Mouse (Mus musculus) liver, embryonic 12.5 days (tissue): Measurements from ENCODE around the gene Nop16. TPM values are rescaled to one million over a fixed set of nuclear protein-coding genes. Genes with fewer than 3 reads are reported as not detected.

Experiments used
- ATAC-seq: fragments of 200-750 bp; cut with Nextera tagmentation; 2 replicates; pipeline ENCODE4 v1.8.0; 2017; ENCODE audit warnings: moderate number of reproducible peaks, mild to moderate bottlenecking, moderate library complexity
- H3K27ac ChIP-seq: fragments of 300-500 bp; sonication (generic); 2 replicates; pipeline ENCODE4 v1.5.1; 2016; ENCODE audit warnings: mild to moderate bottlenecking
- H3K27me3 ChIP-seq: fragments of 300-500 bp; sonication (generic); replicated peaks from 2 replicates; pipeline ENCODE4 v1.6.1; 2016; ENCODE audit warnings: mild to moderate bottlenecking, moderate library complexity
- H3K36me3 ChIP-seq: fragments of 300-500 bp; sonication (generic); 2 replicates; pipeline ENCODE4 v1.6.1; 2016; ENCODE audit warnings: mild to moderate bottlenecking, moderate library complexity
- H3K4me1 ChIP-seq: fragments of 300-500 bp; sonication (generic); 2 replicates; pipeline ENCODE4 v1.6.1; 2016
- H3K4me2 ChIP-seq: fragments of 300-500 bp; sonication (generic); 2 replicates; pipeline ENCODE4 v1.6.1; 2016; ENCODE audit warnings: mild to moderate bottlenecking, moderate library complexity
- H3K4me3 ChIP-seq: fragments of 300-500 bp; sonication (generic); 2 replicates; pipeline ENCODE4 v1.5.1; 2016; ENCODE audit warnings: mild to moderate bottlenecking, moderate library complexity
- H3K9ac ChIP-seq: fragments of 300-500 bp; sonication (generic); 2 replicates; pipeline ENCODE4 v1.6.1; 2016; ENCODE audit warnings: mild to moderate bottlenecking, moderate library complexity
- H3K9me3 ChIP-seq: fragments of 300-500 bp; sonication (generic); replicated peaks from 2 replicates; pipeline ENCODE4 v1.6.1; 2016; ENCODE audit warnings: mild to moderate bottlenecking, moderate library complexity
- whole genome bisulfite sequencing: fragments of 180-500 bp; shearing (Covaris S2); methylation state at CpG from one replicate; pipeline ENCODE4 v1.1.7; 2016; ENCODE audit not compliant: insufficient replicate concordance; 5-methylcytosine and 5-hydroxymethylcytosine counted together
- polyA plus RNA-seq: library from polyadenylated mRNA; unstranded; fragments of >200 nt; fragmentation: Nextera tagmentation; extraction: Ambion mirVana; gene quantifications from 2 replicates; pipeline ENCODE4 v1.2.1, GENCODE M21; 2016

Gene Nop16
- polyA plus RNA-seq, 1 experiment from 2014 or later, result 82.4 TPM

- no peak for ATAC-seq
- no peak overlapping the region for H3K4me3 ChIP-seq
- H3K36me3 ChIP-seq, result peaks cover 54% of the 10 kb centered on the region
- H3K9ac ChIP-seq, result no peak overlapping the region
- no peak overlapping the region for H3K4me2 ChIP-seq
- peaks cover 23% of the 10 kb centered on the region for H3K4me1 ChIP-seq
- no peaks in the 10 kb centered on the region for H3K9me3 ChIP-seq
- H3K27me3 ChIP-seq, result no peaks in the 10 kb centered on the region
- no peak overlapping the region for H3K27ac ChIP-seq
- WGBS, result 82% methylated on average over 11 of the region's 11 CpGs
Measured at GRCm38 (mm10) chr13:54593617-54594016, 3.7 kb upstream of the Nop16 start.

- H3K9ac ChIP-seq, result 0 out of 2 replicates have a peak overlapping the region, but pooled peaks have one; percentile 91
Measured at GRCm38 (mm10) chr13:54591776-54592356, 2.0 kb upstream of the Nop16 start.

GRCm38 (mm10) chr13:54589414-54589995, 385 bp downstream of the Nop16 start:
- peak; percentile 36 for ATAC-seq
- H3K9me3 ChIP-seq, result no peaks in the 10 kb centered on the region
- H3K9ac ChIP-seq, result peak overlapping the region; percentile 91
- peak overlapping the region; percentile 91 for H3K4me3 ChIP-seq
- 1% methylated on average over 24 of the region's 24 CpGs for WGBS
- peaks cover 24% of the 10 kb centered on the region for H3K4me1 ChIP-seq
- H3K4me2 ChIP-seq, result peak overlapping the region; percentile 86
- H3K27ac ChIP-seq, result peak overlapping the region; percentile 65
- H3K27me3 ChIP-seq, result no peaks in the 10 kb centered on the region
- H3K36me3 ChIP-seq, result peaks cover 54% of the 10 kb centered on the region

More at GRCm38 (mm10) chr13:54591776-54592356, 2.0 kb upstream of the Nop16 start:
- Histone ChIP-seq H3K9me3 (no peaks in the 10 kb centered on the region), H3K4me2 (peak overlapping the region; percentile 86), H3K4me3 (peak overlapping the region; percentile 91; the same call in 1 of the 2 replicates), H3K36me3 (peaks cover 53% of the 10 kb centered on the region), H3K4me1 (peaks cover 24% of the 10 kb centered on the region), H3K27ac (no peak overlapping the region), H3K27me3 (no peaks in the 10 kb centered on the region)
- no peak for ATAC-seq
- WGBS, result 77% methylated on average over 8 of the region's 8 CpGs

GRCm38 (mm10) chr13:54585831-54586230, 4.1 kb downstream of the Nop16 start:
- H3K9ac ChIP-seq, result no peak overlapping the region
- 84% methylated on average over 11 of the region's 11 CpGs for WGBS
- no peak overlapping the region for H3K4me3 ChIP-seq
- H3K36me3 ChIP-seq, result peaks cover 75% of the 10 kb centered on the region
- ATAC-seq, result no peak
- no peak overlapping the region for H3K4me2 ChIP-seq
- no peaks in the 10 kb centered on the region for H3K27me3 ChIP-seq
- H3K27ac ChIP-seq, result no peak overlapping the region
- H3K4me1 ChIP-seq, result peaks cover 11% of the 10 kb centered on the region
- H3K9me3 ChIP-seq, result no peaks in the 10 kb centered on the region

- Histone ChIP-seq H3K4me1 (peaks cover 11% of the 10 kb centered on the region), H3K9me3 (no peaks in the 10 kb centered on the region), H3K36me3 (peaks cover 93% of the 10 kb centered on the region), H3K4me2 (no peak overlapping the region), H3K4me3 (no peak overlapping the region), H3K27me3 (no peaks in the 10 kb centered on the region), H3K9ac (no peak overlapping the region), H3K27ac (no peak overlapping the region)
- WGBS, result 74% methylated on average over 5 of the region's 5 CpGs
- ATAC-seq, result no peak
Measured at GRCm38 (mm10) chr13:54582860-54583259, 7.0 kb downstream of the Nop16 start.

- no peak overlapping the region for H3K9ac ChIP-seq
- no peak overlapping the region for H3K4me2 ChIP-seq
- peaks cover 85% of the 10 kb centered on the region for H3K36me3 ChIP-seq
- H3K27me3 ChIP-seq, result no peaks in the 10 kb centered on the region
- no peaks in the 10 kb centered on the region for H3K9me3 ChIP-seq
- H3K27ac ChIP-seq, result no peak overlapping the region
- no peak for ATAC-seq
- WGBS, result 72% methylated on average over 10 of the region's 10 CpGs
- peaks cover 14% of the 10 kb centered on the region for H3K4me1 ChIP-seq
- H3K4me3 ChIP-seq, result no peak overlapping the region
Measured at GRCm38 (mm10) chr13:54582126-54582525, 7.8 kb downstream of the Nop16 start.

GRCm38 (mm10) chr13:54581385-54581784, 8.5 kb downstream of the Nop16 start:
- no peaks in the 10 kb centered on the region for H3K27me3 ChIP-seq
- no peak overlapping the region for H3K9ac ChIP-seq
- H3K4me3 ChIP-seq, result no peak overlapping the region
- H3K9me3 ChIP-seq, result no peaks in the 10 kb centered on the region
- no peak overlapping the region for H3K4me2 ChIP-seq
- no peak for ATAC-seq
- peaks cover 14% of the 10 kb centered on the region for H3K4me1 ChIP-seq
- no peak overlapping the region for H3K27ac ChIP-seq
- H3K36me3 ChIP-seq, result peaks cover 78% of the 10 kb centered on the region
- WGBS, result 87% methylated on average over 2 of the region's 2 CpGs

GRCm38 (mm10) chr13:54577652-54578507, 12.0 kb downstream of the Nop16 start:
- Histone ChIP-seq H3K27me3 (no peaks in the 10 kb centered on the region; the same call in 1 of the 2 replicates), H3K9me3 (no peaks in the 10 kb centered on the region), H3K4me2 (0 out of 2 replicates have a peak overlapping the region, but pooled peaks have one; percentile 5), H3K9ac (no peak overlapping the region), H3K4me1 (peaks cover 41% of the 10 kb centered on the region), H3K36me3 (peaks cover 43% of the 10 kb centered on the region), H3K27ac (no peak overlapping the region), H3K4me3 (no peak overlapping the region)
- WGBS, result 62% methylated on average over 21 of the region's 21 CpGs
- ATAC-seq, result no peak

- H3K27ac ChIP-seq, result peak overlapping the region; percentile 64; the same call in 1 of the 2 replicates
- no peak for ATAC-seq
Measured at GRCm38 (mm10) chr13:54575489-54575888, 14.4 kb downstream of the Nop16 start.

GRCm38 (mm10) chr13:54574854-54575481, 14.9 kb downstream of the Nop16 start, which contains the start of gene Arl10:
Gene Arl10, plus strand, starts transcription at chr13:54575015.
- Histone ChIP-seq H3K4me3 (peak within 1 kb of the TSS; percentile 74), H3K4me2 (peak within 1 kb of the TSS; percentile 94), H3K4me1 (peaks cover 41% of the 10 kb centered on the region), H3K27ac (peak within 1 kb of the TSS; percentile 64), H3K9ac (peak within 1 kb of the TSS; percentile 77), H3K9me3 (no peaks in the 10 kb centered on the region), H3K27me3 (no peaks in the 10 kb centered on the region; the same call in 1 of the 2 replicates), H3K36me3 (peaks cover 16% of the 10 kb centered on the region)
- ATAC-seq, result peak; percentile 81
- under 1% methylated on average over 55 of the region's 55 CpGs for WGBS

More at GRCm38 (mm10) chr13:54575489-54575888, 14.4 kb downstream of the Nop16 start:
- Histone ChIP-seq H3K27me3 (no peaks in the 10 kb centered on the region; the same call in 1 of the 2 replicates), H3K36me3 (peaks cover 19% of the 10 kb centered on the region), H3K9ac (peak overlapping the region; percentile 77), H3K4me3 (peak overlapping the region; percentile 74), H3K4me2 (peak overlapping the region; percentile 94), H3K4me1 (peaks cover 41% of the 10 kb centered on the region), H3K9me3 (no peaks in the 10 kb centered on the region)
- 5% methylated on average over 19 of the region's 19 CpGs for WGBS

GRCm38 (mm10) chr13:54572621-54573020, 17.3 kb downstream of the Nop16 start:
- Histone ChIP-seq H3K9me3 (no peaks in the 10 kb centered on the region), H3K4me3 (no peak overlapping the region), H3K36me3 (no peaks in the 10 kb centered on the region), H3K4me2 (no peak overlapping the region), H3K27me3 (no peaks in the 10 kb centered on the region; the same call in 1 of the 2 replicates), H3K27ac (no peak overlapping the region), H3K4me1 (peaks cover 34% of the 10 kb centered on the region), H3K9ac (no peak overlapping the region)
- no peak for ATAC-seq
- WGBS, result 64% methylated on average over 4 of the region's 4 CpGs
